ENCODE assay signal across 8 mouse cellular contexts in genomic region chr6:115774501-115774921, GRCm38 (mm10). TPM values are rescaled to one million over a fixed set of nuclear protein-coding genes. Genes with fewer than 3 reads are reported as not detected.
DNase-seq lines count a peak whose midpoint lies in the region; ATAC-seq and TF ChIP-seq lines count a peak whose summit lies in the region.

Gene Cand2, plus strand, starts transcription at chr6:115774538.

- no peaks in the 10 kb centered on the region for H3K36me3 ChIP-seq in embryonic facial prominence, embryonic 11.5 days (replicated peaks; ENCODE audit: control insufficient read depth, insufficient read depth, low read depth, low read length)
- H3K36me3 ChIP-seq in heart, embryonic 13.5 days = peaks cover 21% of the 10 kb centered on the region
- peaks cover 27% of the 10 kb centered on the region for H3K36me3 ChIP-seq in limb, embryonic 10.5 days
- no peaks in the 10 kb centered on the region for H3K36me3 ChIP-seq in midbrain, embryonic 14.5 days (ENCODE audit: control insufficient read depth, insufficient read depth, low read length)
- H3K36me3 ChIP-seq in thymus, adult 2 months (ENCODE audit: control insufficient read depth, insufficient read depth, low read length) = no peaks in the 10 kb centered on the region

- no peaks in the 10 kb centered on the region for H3K27me3 ChIP-seq in embryonic facial prominence, embryonic 11.5 days (ENCODE audit: control insufficient read depth, insufficient read depth, low read length)
- H3K27me3 ChIP-seq in heart, embryonic 13.5 days (replicated peaks) = no peaks in the 10 kb centered on the region
- no peaks in the 10 kb centered on the region for H3K27me3 ChIP-seq in limb, embryonic 10.5 days (ENCODE audit: low read depth, poor library complexity, severe bottlenecking)
- H3K27me3 ChIP-seq in midbrain, embryonic 14.5 days (ENCODE audit: control insufficient read depth, insufficient read depth, low read length) = no peaks in the 10 kb centered on the region
- H3K27me3 ChIP-seq in thymus, adult 2 months (ENCODE audit: control insufficient read depth, insufficient read depth, low read length) = no peaks in the 10 kb centered on the region

- peak; percentile 17 to 37 for DNase-seq in layer of hippocampus, postnatal 25 days (ENCODE audit: extremely low spot score in 1 of 2, low spot score in 1 of 2)
- DNase-seq in layer of hippocampus, postnatal 14 days (ENCODE audit: low spot score in 2 of 2) = no peak
- DNase-seq in adrenal gland, adult 8-10 months = no peak
- DNase-seq in embryonic facial prominence, embryonic 11.5 days (ENCODE audit: low spot score) = peak; percentile 85
- peak; percentile 88 for DNase-seq in limb, embryonic 10.5 days (ENCODE audit: low spot score)
- DNase-seq in midbrain, embryonic 14.5 days = peak; percentile 88
- peak; percentile 59 for DNase-seq in thymus, adult 2 months

- no peak for TF ChIP-seq POLR2A in thymus, adult 2 months (IDR thresholded peaks at IDR 0.05; ENCODE audit: control insufficient read depth, extremely low read depth, insufficient read depth, low read length, poor library complexity)

- peak within 1 kb of the TSS; percentile 76 for H3K27ac ChIP-seq in embryonic facial prominence, embryonic 11.5 days (replicated peaks; ENCODE audit: low read depth, low read length)
- peak within 1 kb of the TSS; percentile 98 for H3K27ac ChIP-seq in heart, embryonic 13.5 days (replicated peaks)
- peak within 1 kb of the TSS; percentile 99 for H3K27ac ChIP-seq in limb, embryonic 10.5 days
- peak within 1 kb of the TSS; percentile 65 for H3K27ac ChIP-seq in midbrain, embryonic 14.5 days (replicated peaks; ENCODE audit: low read depth, low read length)
- H3K27ac ChIP-seq in thymus, adult 2 months (ENCODE audit: control insufficient read depth, insufficient read depth, low read length) = no peak within 1 kb of the TSS

- H3K4me2 ChIP-seq in embryonic facial prominence, embryonic 11.5 days (ENCODE audit: low read depth, low read length) = peak within 1 kb of the TSS; percentile 90
- peak within 1 kb of the TSS; percentile 93 for H3K4me2 ChIP-seq in heart, embryonic 13.5 days
- H3K4me2 ChIP-seq in midbrain, embryonic 14.5 days (ENCODE audit: low read length) = peak within 1 kb of the TSS; percentile 81

- H3K4me1 ChIP-seq in embryonic facial prominence, embryonic 11.5 days (ENCODE audit: control insufficient read depth, insufficient read depth, low read length) = peaks cover 9% of the 10 kb centered on the region
- H3K4me1 ChIP-seq in heart, embryonic 13.5 days = peaks cover 50% of the 10 kb centered on the region
- H3K4me1 ChIP-seq in limb, embryonic 10.5 days = peaks cover 30% of the 10 kb centered on the region
- H3K4me1 ChIP-seq in midbrain, embryonic 14.5 days (ENCODE audit: control insufficient read depth, insufficient read depth, low read length) = peaks cover 18% of the 10 kb centered on the region
- H3K4me1 ChIP-seq in thymus, adult 2 months (replicated peaks; ENCODE audit: control insufficient read depth, insufficient read depth, low read length) = peaks cover 24% of the 10 kb centered on the region

- peak within 1 kb of the TSS; percentile 85 for H3K4me3 ChIP-seq in embryonic facial prominence, embryonic 11.5 days (ENCODE audit: low read depth, low read length)
- H3K4me3 ChIP-seq in heart, embryonic 13.5 days = peak within 1 kb of the TSS; percentile 77
- peak within 1 kb of the TSS; percentile 87 for H3K4me3 ChIP-seq in limb, embryonic 10.5 days
- H3K4me3 ChIP-seq in midbrain, embryonic 14.5 days (replicated peaks; ENCODE audit: low read depth, low read length) = peak within 1 kb of the TSS; percentile 60
- peak within 1 kb of the TSS; percentile 50 for H3K4me3 ChIP-seq in thymus, adult 2 months (ENCODE audit: control insufficient read depth, insufficient read depth, low read length)

- under 1% methylated on average over 18 of the region's 28 CpGs for WGBS in embryonic facial prominence, embryonic 11.5 days
- under 1% methylated on average over 28 of the region's 28 CpGs for WGBS in heart, embryonic 13.5 days
- under 1% methylated on average over 27 of the region's 28 CpGs for WGBS in limb, embryonic 10.5 days
- WGBS in midbrain, embryonic 14.5 days = 0% methylated on average over 28 of the region's 28 CpGs
- 1% methylated on average over 19 of the region's 28 CpGs for WGBS in thymus, adult 2 months

- H3K9ac ChIP-seq in embryonic facial prominence, embryonic 11.5 days (replicated peaks; ENCODE audit: low read length) = peak within 1 kb of the TSS; percentile 94
- H3K9ac ChIP-seq in heart, embryonic 13.5 days = peak within 1 kb of the TSS; percentile 94
- peak within 1 kb of the TSS; percentile 70 for H3K9ac ChIP-seq in midbrain, embryonic 14.5 days (replicated peaks; ENCODE audit: low read length)

- no peaks in the 10 kb centered on the region for H3K9me3 ChIP-seq in embryonic facial prominence, embryonic 11.5 days (replicated peaks; ENCODE audit: control insufficient read depth, low read length)
- H3K9me3 ChIP-seq in heart, embryonic 13.5 days = peaks cover 3% of the 10 kb centered on the region; the same call in 1 of the 2 replicates
- no peaks in the 10 kb centered on the region for H3K9me3 ChIP-seq in limb, embryonic 10.5 days (replicated peaks)
- no peaks in the 10 kb centered on the region for H3K9me3 ChIP-seq in midbrain, embryonic 14.5 days (ENCODE audit: control insufficient read depth, low read length)

- peak; percentile 84 for ATAC-seq in embryonic facial prominence, embryonic 11.5 days (replicated peaks; ENCODE audit: insufficient number of reproducible peaks, low FRiP score, low TSS enrichment, low read depth)
- ATAC-seq in heart, embryonic 13.5 days (ENCODE audit: extremely low read depth, insufficient number of reproducible peaks, low FRiP score, low TSS enrichment) = peak; percentile 57
- ATAC-seq in midbrain, embryonic 14.5 days (ENCODE audit: low FRiP score, low TSS enrichment) = peak; percentile 86

- TF ChIP-seq CTCF in thymus, adult 2 months (IDR thresholded peaks at IDR 0.05; ENCODE audit: borderline replicate concordance, control insufficient read depth, extremely low read depth, insufficient read depth, low read length, poor library complexity) = no peak

RNA-seq across cellular contexts. Expression of gene Cand2, which starts in this region (rescaled TPM):
- total RNA-seq in layer of hippocampus, postnatal 25 days (2021) = 1 to 10 TPM; 2.7 to 3.8 TPM
- 1 to 10 TPM; 4.5 to 5.1 TPM for total RNA-seq in layer of hippocampus, postnatal 14 days (2021)
- total RNA-seq in adrenal gland, adult 8-10 months (2022) = 10 to 100 TPM; 16.1 to 22.6 (median 18.0) TPM
- 36.2 and 39.1 TPM in 2 replicates for polyA plus RNA-seq in embryonic facial prominence, embryonic 11.5 days (2014; fragmentation: Nextera tagmentation; extraction: Ambion mirVana)
- polyA plus RNA-seq in heart, embryonic 13.5 days (2015; fragmentation: Nextera tagmentation; extraction: Ambion mirVana) = 51.2 and 52.5 TPM in 2 replicates
- 73.1 and 88.1 TPM in 2 replicates for polyA plus RNA-seq in limb, embryonic 10.5 days (2016; fragmentation: Nextera tagmentation; extraction: Ambion mirVana)
- 9.0 and 12.6 TPM in 2 replicates for polyA plus RNA-seq in midbrain, embryonic 14.5 days (2014; fragmentation: Nextera tagmentation; extraction: Ambion mirVana)
- 16.8 and 19.5 TPM in 2 replicates for polyA plus RNA-seq in thymus, adult 2 months (2012; rRNA removed)

Comparison
In these comparisons a context has a peak if more than half of its experiments do, and no peak if none do; other contexts are left out.
1. DNase-seq: peak in layer of hippocampus, postnatal 25 days (2 of 2), embryonic facial prominence, embryonic 11.5 days (single experiment), limb, embryonic 10.5 days (single experiment), midbrain, embryonic 14.5 days (single experiment) and thymus, adult 2 months (single experiment); none in layer of hippocampus, postnatal 14 days (0 of 2) and adrenal gland, adult 8-10 months (single experiment).
2. Peak in every context shown above with its lines, with median percentiles within 50 percentile points of each other: ATAC-seq, H3K4me2 ChIP-seq, H3K4me3 ChIP-seq and H3K9ac ChIP-seq.